Comparison of ENCODE assay signal across 24 mouse cellular contexts in the genomic region with DNA sequence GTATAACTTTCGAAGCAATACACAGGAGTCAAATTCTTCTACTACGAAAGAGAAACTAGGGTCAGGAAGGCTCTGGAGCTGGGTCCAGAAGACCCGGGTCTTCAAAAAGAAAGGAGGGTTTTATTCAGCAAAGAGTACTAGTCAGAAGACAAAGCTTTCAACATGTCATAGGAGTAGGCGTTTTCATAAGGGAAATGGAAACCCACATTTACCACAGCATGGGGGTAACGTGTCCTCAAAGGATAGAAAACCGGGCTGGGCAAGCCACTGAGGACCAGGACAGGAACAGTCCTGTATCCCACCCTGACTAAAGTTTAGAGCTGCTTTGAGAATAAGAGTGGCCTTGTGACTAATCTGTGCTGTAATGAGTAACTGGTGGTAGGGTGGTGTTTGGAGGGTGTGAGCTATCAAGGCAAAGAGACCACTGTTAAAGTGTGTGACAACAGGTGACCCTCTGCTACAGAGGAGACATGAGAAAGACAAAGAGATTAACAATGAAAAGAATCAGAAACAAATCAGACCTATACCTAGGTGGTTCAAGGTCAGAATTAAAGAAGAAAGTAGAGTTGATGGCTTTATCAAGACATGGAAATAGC. TPM values are rescaled to one million over a fixed set of nuclear protein-coding genes. Genes with fewer than 3 reads are reported as not detected.
DNase-seq lines count a peak whose midpoint lies in the region; ATAC-seq and TF ChIP-seq lines count a peak whose summit lies in the region.
"Had no signal": no experiment of that assay in that cellular context is flagged by ENCODE, and none has a peak within 500 bp of the region (broad histone marks: within the 10 kb centered on the region; RNA-seq: fewer than 3 reads in every experiment).

No protein-coding gene starts in this region.

- no peaks in the 10 kb centered on the region for H3K27me3 ChIP-seq in heart, embryonic 11.5 days (ENCODE audit: control insufficient read depth, insufficient read depth, low read length)
- no peaks in the 10 kb centered on the region for H3K27me3 ChIP-seq in megakaryocyte, embryonic 14.5 days (replicated peaks)
- H3K27me3 ChIP-seq in kidney, adult 2 months (replicated peaks; ENCODE audit: control insufficient read depth, insufficient read depth, low read length): no peaks in the 10 kb centered on the region
- H3K27me3 ChIP-seq in midbrain, embryonic 10.5 days (ENCODE audit: low read depth, poor library complexity, severe bottlenecking): no peaks in the 10 kb centered on the region
- H3K27me3 ChIP-seq in hindbrain, embryonic 14.5 days (ENCODE audit: control insufficient read depth, insufficient read depth, low read length): no peaks in the 10 kb centered on the region

- TF ChIP-seq POLR2A in kidney, adult 2 months (IDR thresholded peaks at IDR 0.05; ENCODE audit: low read depth, low read length): no peak

- H3K4me1 ChIP-seq in heart, embryonic 11.5 days (ENCODE audit: control insufficient read depth, insufficient read depth, low read length): no peaks in the 10 kb centered on the region; the same call in 1 of the 2 replicates
- peaks cover 74% of the 10 kb centered on the region for H3K4me1 ChIP-seq in megakaryocyte, embryonic 14.5 days
- no peaks in the 10 kb centered on the region; the same call in 1 of the 2 replicates for H3K4me1 ChIP-seq in kidney, adult 2 months (ENCODE audit: control insufficient read depth, insufficient read depth, low read length)
- H3K4me1 ChIP-seq in midbrain, embryonic 10.5 days: peaks cover 19% of the 10 kb centered on the region
- 0 out of 2 replicates have a peak, but pooled peaks cover 3% of the 10 kb centered on the region for H3K4me1 ChIP-seq in hindbrain, embryonic 14.5 days (replicated peaks; ENCODE audit: control insufficient read depth, insufficient read depth, low read length)

- no peak for TF ChIP-seq CTCF in kidney, adult 2 months (conservative IDR thresholded peaks at IDR 0.05; ENCODE audit: insufficient read depth, insufficient read length, low read depth, low read length)

- H3K36me3 ChIP-seq in heart, embryonic 11.5 days (ENCODE audit: control insufficient read depth, insufficient read depth, low read length): no peaks in the 10 kb centered on the region
- peaks cover 21% of the 10 kb centered on the region for H3K36me3 ChIP-seq in megakaryocyte, embryonic 14.5 days (replicated peaks; ENCODE audit: low read length)
- H3K36me3 ChIP-seq in kidney, adult 2 months (ENCODE audit: control insufficient read depth, insufficient read depth, low read length): no peaks in the 10 kb centered on the region
- H3K36me3 ChIP-seq in midbrain, embryonic 10.5 days: peaks cover 2% of the 10 kb centered on the region; the same call in 1 of the 2 replicates
- H3K36me3 ChIP-seq in hindbrain, embryonic 14.5 days (replicated peaks; ENCODE audit: control insufficient read depth, insufficient read depth): no peaks in the 10 kb centered on the region

- H3K9me3 ChIP-seq in heart, embryonic 11.5 days (replicated peaks; ENCODE audit: control insufficient read depth, low read length): no peaks in the 10 kb centered on the region
- H3K9me3 ChIP-seq in megakaryocyte, embryonic 14.5 days: no peaks in the 10 kb centered on the region
- no peaks in the 10 kb centered on the region for H3K9me3 ChIP-seq in midbrain, embryonic 10.5 days (replicated peaks)
- no peaks in the 10 kb centered on the region for H3K9me3 ChIP-seq in hindbrain, embryonic 14.5 days (ENCODE audit: control insufficient read depth, low read length)

- H3K27ac ChIP-seq in heart, embryonic 11.5 days (ENCODE audit: low read depth, low read length): no peak overlapping the region
- no peak overlapping the region for H3K27ac ChIP-seq in kidney, adult 2 months (ENCODE audit: insufficient read depth, low read depth, low read length)
- no peak overlapping the region for H3K27ac ChIP-seq in midbrain, embryonic 10.5 days (replicated peaks)
- H3K27ac ChIP-seq in hindbrain, embryonic 14.5 days: no peak overlapping the region

- ATAC-seq in heart, embryonic 11.5 days (replicated peaks; ENCODE audit: insufficient number of reproducible peaks, low FRiP score, low TSS enrichment): no peak
- ATAC-seq in common myeloid progenitor, adult 5-6 weeks (replicated peaks; ENCODE audit: low read depth, poor library complexity, severe bottlenecking): peak; percentile 61
- ATAC-seq in hindbrain, embryonic 14.5 days (ENCODE audit: low FRiP score): no peak
- ATAC-seq: forebrain, postnatal 0 days; hindbrain, embryonic 16.5 days; lung, postnatal 0 days had no signal

- H3K9ac ChIP-seq in heart, embryonic 11.5 days (ENCODE audit: low read depth, low read length): no peak overlapping the region
- H3K9ac ChIP-seq in hindbrain, embryonic 14.5 days: no peak overlapping the region
- H3K9ac ChIP-seq: forebrain, postnatal 0 days had no signal

- WGBS in heart, embryonic 11.5 days (ENCODE audit: insufficient replicate concordance): 89% methylated on average over 6 of the region's 6 CpGs
- 93% methylated on average over 6 of the region's 6 CpGs for WGBS in kidney, adult 2 months
- WGBS in midbrain, embryonic 10.5 days: 94% methylated on average over 6 of the region's 6 CpGs
- WGBS in hindbrain, embryonic 14.5 days: 90% methylated on average over 6 of the region's 6 CpGs

- H3K4me3 ChIP-seq in heart, embryonic 11.5 days (ENCODE audit: low read depth, low read length): no peak overlapping the region
- peak overlapping the region; percentile 72 for H3K4me3 ChIP-seq in megakaryocyte, embryonic 14.5 days (replicated peaks)
- no peak overlapping the region for H3K4me3 ChIP-seq in kidney, adult 2 months (ENCODE audit: insufficient read depth, low read depth, low read length)
- no peak overlapping the region for H3K4me3 ChIP-seq in midbrain, embryonic 10.5 days
- H3K4me3 ChIP-seq in hindbrain, embryonic 14.5 days (replicated peaks; ENCODE audit: low read length): no peak overlapping the region
- H3K4me3 ChIP-seq: myocyte had no signal

- no peak overlapping the region for H3K4me2 ChIP-seq in heart, embryonic 11.5 days
- H3K4me2 ChIP-seq in hindbrain, embryonic 14.5 days (replicated peaks): no peak overlapping the region
- H3K4me2 ChIP-seq: midbrain, embryonic 11.5 days had no signal

- peak; percentile 79 for DNase-seq in heart, adult 11 months
- peak; percentile 79 for DNase-seq in CD4-positive helper T cell, adult 2 months (ENCODE audit: low read depth, low spot score)
- DNase-seq in kidney, adult 2 months: no peak
- no peak for DNase-seq in midbrain, embryonic 10.5 days (ENCODE audit: low spot score)
- DNase-seq in hindbrain, embryonic 14.5 days (ENCODE audit: low spot score): no peak
- DNase-seq: adrenal gland, postnatal 10 days; cerebellum, adult 11 months; cerebellum, postnatal 14 days; embryo, embryonic 11 days; forebrain, postnatal 0 days; heart, adult 18-20 months; heart, postnatal 36 days; kidney, adult 9 months; kidney, postnatal 25 days; left cerebral cortex, postnatal 4 days; liver; right cerebral cortex, postnatal 14 days had no signal

RNA-seq across cellular contexts. Expression of a gene that starts 3.4 kb away (rescaled TPM):
- polyA plus RNA-seq in heart, embryonic 11.5 days (2014; fragmentation: Nextera tagmentation; extraction: Ambion mirVana): 145 and 146 TPM in 2 replicates
- 36.6 and 67.0 TPM in 2 replicates for total RNA-seq in common myeloid progenitor, adult 5-6 weeks (2017)
- polyA plus RNA-seq in megakaryocyte, embryonic 14.5 days (2012; ENCODE audit: insufficient read depth, low replicate concordance): 22.3 and 49.0 TPM in 2 replicates
- 17.5 and 20.5 TPM in 2 replicates for polyA plus RNA-seq in kidney, adult 2 months (2012; rRNA removed)
- 102 and 114 TPM in 2 replicates for polyA plus RNA-seq in midbrain, embryonic 10.5 days (2016; fragmentation: Nextera tagmentation; extraction: Ambion mirVana)
- 90.3 and 95.3 TPM in 2 replicates for polyA plus RNA-seq in hindbrain, embryonic 14.5 days (2014; fragmentation: Nextera tagmentation; extraction: Ambion mirVana)

RNA-seq across cellular contexts. Expression of a gene that starts 32.6 kb away (rescaled TPM):
- 0.23 and 0.49 TPM in 2 replicates for polyA plus RNA-seq in heart, embryonic 11.5 days (2014; fragmentation: Nextera tagmentation; extraction: Ambion mirVana)
- total RNA-seq in common myeloid progenitor, adult 5-6 weeks (2017): 63.5 and 64.7 TPM in 2 replicates
- 15.1 TPM in 1 of 2 replicates, not detected in the other for polyA plus RNA-seq in megakaryocyte, embryonic 14.5 days (2012; ENCODE audit: insufficient read depth, low replicate concordance)
- polyA plus RNA-seq in kidney, adult 2 months (2012; rRNA removed): 1.2 and 4.7 TPM in 2 replicates
- 0.16 TPM in 1 of 2 replicates, not detected in the other for polyA plus RNA-seq in midbrain, embryonic 10.5 days (2016; fragmentation: Nextera tagmentation; extraction: Ambion mirVana)
- polyA plus RNA-seq in hindbrain, embryonic 14.5 days (2014; fragmentation: Nextera tagmentation; extraction: Ambion mirVana): 0.14 and 0.33 TPM in 2 replicates

Comparison
In these comparisons a context has a peak if more than half of its experiments do, and no peak if none do; other contexts are left out.
1. DNase-seq: peak in heart, adult 11 months (single experiment) and CD4-positive helper T cell, adult 2 months (single experiment); none in kidney, adult 2 months (single experiment), midbrain, embryonic 10.5 days (single experiment) and hindbrain, embryonic 14.5 days (single experiment).